18 mouse cellular contexts compared by ENCODE assay signal in genomic region chr7:125630989-125631388, GRCm38 (mm10). TPM values are rescaled to one million over a fixed set of nuclear protein-coding genes. Genes with fewer than 3 reads are reported as not detected.
DNase-seq lines count a peak whose midpoint lies in the region; ATAC-seq and TF ChIP-seq lines count a peak whose summit lies in the region.
"Had no signal": no experiment of that assay in that cellular context is flagged by ENCODE, and none has a peak within 500 bp of the region (broad histone marks: within the 10 kb centered on the region; RNA-seq: fewer than 3 reads in every experiment).

No protein-coding gene starts in this region.

- TF ChIP-seq POLR2A in bone marrow, adult 2 months (IDR thresholded peaks at IDR 0.05; ENCODE audit: borderline replicate concordance, control insufficient read depth, low read depth, low read length): no peak

- no peak overlapping the region for H3K9ac ChIP-seq in liver, embryonic 11.5 days (ENCODE audit: low read depth, low read length)
- H3K9ac ChIP-seq in liver, embryonic 15.5 days: no peak overlapping the region
- H3K9ac ChIP-seq: embryonic facial prominence, embryonic 13.5 days; forebrain, embryonic 15.5 days; hindbrain, embryonic 15.5 days; intestine, embryonic 15.5 days; liver, embryonic 14.5 days had no signal

- no peaks in the 10 kb centered on the region for H3K4me1 ChIP-seq in liver, embryonic 11.5 days (replicated peaks; ENCODE audit: control insufficient read depth, insufficient read depth, low read length)
- H3K4me1 ChIP-seq in bone marrow, adult 2 months (ENCODE audit: control insufficient read depth, insufficient read depth, low read length): peaks cover 9% of the 10 kb centered on the region; the same call in 1 of the 2 replicates
- H3K4me1 ChIP-seq in liver, embryonic 15.5 days (replicated peaks): peaks cover 7% of the 10 kb centered on the region
- H3K4me1 ChIP-seq: forebrain, embryonic 15.5 days; intestine, embryonic 15.5 days had no signal

- no peaks in the 10 kb centered on the region; the same call in 1 of the 2 replicates for H3K9me3 ChIP-seq in liver, embryonic 11.5 days (ENCODE audit: control insufficient read depth, low read length)
- no peaks in the 10 kb centered on the region for H3K9me3 ChIP-seq in liver, embryonic 15.5 days (replicated peaks)
- H3K9me3 ChIP-seq: embryonic facial prominence, embryonic 13.5 days; forebrain, embryonic 15.5 days; hindbrain, embryonic 15.5 days; intestine, embryonic 15.5 days; limb, embryonic 10.5 days had no signal

- no peak for TF ChIP-seq CTCF in bone marrow, adult 2 months (IDR thresholded peaks at IDR 0.05; ENCODE audit: control insufficient read depth, insufficient read depth, low read length)

- no peaks in the 10 kb centered on the region for H3K36me3 ChIP-seq in liver, embryonic 11.5 days (ENCODE audit: control insufficient read depth, insufficient read depth, low read length)
- no peaks in the 10 kb centered on the region for H3K36me3 ChIP-seq in liver, embryonic 15.5 days (replicated peaks)
- H3K36me3 ChIP-seq: embryonic facial prominence, embryonic 13.5 days; forebrain, embryonic 15.5 days; hindbrain, embryonic 15.5 days; intestine, embryonic 15.5 days; limb, embryonic 10.5 days had no signal

- H3K27me3 ChIP-seq in liver, embryonic 11.5 days (replicated peaks; ENCODE audit: control insufficient read depth, insufficient read depth, low read length): no peaks in the 10 kb centered on the region
- peaks cover 3% of the 10 kb centered on the region; the same call in 1 of the 2 replicates for H3K27me3 ChIP-seq in liver, embryonic 15.5 days
- H3K27me3 ChIP-seq: embryonic facial prominence, embryonic 13.5 days; forebrain, embryonic 15.5 days; hindbrain, embryonic 15.5 days; intestine, embryonic 15.5 days had no signal

- ATAC-seq in liver, embryonic 11.5 days (replicated peaks; ENCODE audit: low FRiP score): no peak
- ATAC-seq in liver, embryonic 15.5 days (ENCODE audit: insufficient read depth): no peak
- ATAC-seq: forebrain, embryonic 15.5 days; intestine, embryonic 15.5 days had no signal

- H3K4me3 ChIP-seq in liver, embryonic 11.5 days (ENCODE audit: low read depth, low read length): no peak overlapping the region
- peak overlapping the region; percentile 35 for H3K4me3 ChIP-seq in bone marrow, adult 2 months (replicated peaks; ENCODE audit: control insufficient read depth, low read depth, low read length)
- H3K4me3 ChIP-seq in liver, embryonic 15.5 days (replicated peaks): 0 out of 2 replicates have a peak overlapping the region, but pooled peaks have one; percentile 2
- H3K4me3 ChIP-seq: embryonic facial prominence, embryonic 13.5 days; forebrain, embryonic 15.5 days; hindbrain, embryonic 15.5 days; intestine, embryonic 15.5 days; limb, embryonic 10.5 days; myocyte had no signal

- DNase-seq in liver, embryonic 11.5 days (ENCODE audit: low spot score): no peak
- no peak for DNase-seq in liver
- DNase-seq in thymus, postnatal 14 days: peak; percentile 59
- no peak for DNase-seq in cerebellum, postnatal 14 days
- DNase-seq in right cerebral cortex, postnatal 14 days: no peak
- DNase-seq: cerebellum, postnatal 10 days; heart, postnatal 4 days; midbrain, embryonic 14.5 days had no signal

- H3K4me2 ChIP-seq in liver, embryonic 11.5 days: no peak overlapping the region
- H3K4me2 ChIP-seq in liver, embryonic 15.5 days: 0 out of 2 replicates have a peak overlapping the region, but pooled peaks have one; percentile 10
- H3K4me2 ChIP-seq: embryonic facial prominence, embryonic 13.5 days; forebrain, embryonic 15.5 days; hindbrain, embryonic 15.5 days; intestine, embryonic 15.5 days had no signal

- 0 out of 2 replicates have a peak overlapping the region, but pooled peaks have one; percentile 19 for H3K27ac ChIP-seq in liver, embryonic 11.5 days (ENCODE audit: low read depth, low read length)
- peak overlapping the region; percentile 40 for H3K27ac ChIP-seq in bone marrow, adult 2 months (ENCODE audit: control insufficient read depth, insufficient read depth, low read depth, low read length, poor library complexity)
- no peak overlapping the region for H3K27ac ChIP-seq in liver, embryonic 15.5 days (replicated peaks)
- H3K27ac ChIP-seq: embryonic facial prominence, embryonic 13.5 days; forebrain, embryonic 15.5 days; hindbrain, embryonic 15.5 days; intestine, embryonic 15.5 days; limb, embryonic 10.5 days; liver, embryonic 14.5 days had no signal

- WGBS in liver, embryonic 11.5 days: 80% methylated on average over 3 of the region's 3 CpGs
- WGBS in bone marrow, adult 2 months: 17% methylated on average over 3 of the region's 3 CpGs
- 53% methylated on average over 3 of the region's 3 CpGs for WGBS in liver, embryonic 15.5 days (ENCODE audit: insufficient replicate concordance)

RNA-seq across cellular contexts. Expression of gene Il21r, which starts 27.8 kb away (rescaled TPM):
- polyA plus RNA-seq in liver, embryonic 11.5 days (2014; fragmentation: Nextera tagmentation; extraction: Ambion mirVana): 0.81 and 1.1 TPM in 2 replicates
- polyA plus RNA-seq in bone marrow, adult 2 months (2011; ENCODE audit: insufficient read depth, insufficient read length, low replicate concordance, missing spikeins): 21.8 and 39.9 TPM in 2 replicates
- 0.71 and 1.0 TPM in 2 replicates for polyA plus RNA-seq in liver, embryonic 15.5 days (2015; fragmentation: Nextera tagmentation; extraction: Ambion mirVana)
- polyA plus RNA-seq: neural tube, embryonic 14.5 days had no signal

Comparison
In these comparisons a context has a peak if more than half of its experiments do, and no peak if none do; other contexts are left out.
1. RNA of gene Il21r, which starts 27.8 kb away (polyA plus RNA-seq): 21.8 to 39.9 TPM in bone marrow, adult 2 months; 0.81 to 1.1 TPM in liver, embryonic 11.5 days and 0.71 to 1.0 TPM in liver, embryonic 15.5 days; every median in the first group is over 10 times any median in the second.